Mouse (Mus musculus) liver, embryonic 16.5 days (tissue): ENCODE measurements around the gene Ophn1. TPM values are rescaled to one million over a fixed set of nuclear protein-coding genes. Genes with fewer than 3 reads are reported as not detected.

ENCODE experiments used
- ATAC-seq: fragments of 200-750 bp; cut with Nextera tagmentation; 2 replicates; pipeline ENCODE4 v1.8.0; 2017; ENCODE audit warnings: low read depth, mild to moderate bottlenecking, moderate number of reproducible peaks, moderate library complexity
- H3K27ac ChIP-seq: fragments of 300-500 bp; sonication (generic); 2 replicates; pipeline ENCODE4 v1.5.1; 2014; ENCODE audit warnings: mild to moderate bottlenecking, low read length
- H3K27me3 ChIP-seq: fragments of 300-500 bp; sonication (generic); 2 replicates; pipeline ENCODE4 v1.6.1; 2014; ENCODE audit warnings: low read depth, low read length, mixed read lengths; ENCODE audit not compliant: control insufficient read depth, insufficient read depth
- H3K36me3 ChIP-seq: fragments of 300-500 bp; sonication (generic); 2 replicates; pipeline ENCODE4 v1.6.1; 2014; ENCODE audit warnings: mild to moderate bottlenecking; ENCODE audit not compliant: control insufficient read depth, insufficient read depth
- H3K4me1 ChIP-seq: fragments of 300-500 bp; sonication (generic); 2 replicates; pipeline ENCODE4 v1.6.1; 2014; ENCODE audit warnings: low read depth, low read length, mixed read lengths; ENCODE audit not compliant: control insufficient read depth
- H3K4me2 ChIP-seq: fragments of 300-500 bp; sonication (generic); 2 replicates; pipeline ENCODE4 v1.6.1; 2014; ENCODE audit warnings: low read depth, low read length, mixed read lengths
- H3K4me3 ChIP-seq: fragments of 300-500 bp; sonication (generic); 2 replicates; pipeline ENCODE4 v1.5.1; 2014; ENCODE audit warnings: low read depth, mild to moderate bottlenecking, low read length
- H3K9ac ChIP-seq: fragments of 300-500 bp; sonication (generic); 2 replicates; pipeline ENCODE4 v1.6.1; 2014; ENCODE audit warnings: low read depth, low read length
- H3K9me3 ChIP-seq: fragments of 300-500 bp; sonication (generic); replicated peaks from 2 replicates; pipeline ENCODE4 v1.6.1; 2016; ENCODE audit warnings: low read length; ENCODE audit not compliant: control insufficient read depth
- WGBS: fragments of 180-500 bp; shearing (Covaris S2); extraction: QIAGEN DNeasy Blood & Tissue Kit; methylation state at CpG from one replicate; pipeline ENCODE4 v1.1.7; 2014; ENCODE audit not compliant: insufficient replicate concordance; 5-methylcytosine and 5-hydroxymethylcytosine counted together
- microRNA-seq: library from miRNA; unstranded; fragments of <30 nt; microRNA quantifications from one replicate; pipeline ENCODE4, GENCODE M21; 2016
- polyA plus RNA-seq: library from polyadenylated mRNA; unstranded; fragments of >200 nt; fragmentation: Nextera tagmentation; extraction: Ambion mirVana; gene quantifications from 2 replicates; pipeline ENCODE4 v1.2.1, GENCODE M21; 2015

Ophn1 gene
- polyA plus RNA-seq, 1 experiment from 2014 or later: 2.1 TPM

- Histone ChIP-seq H3K4me1 (no peaks in the 10 kb centered on the region), H3K4me2 (no peak overlapping the region), H3K4me3 (no peak overlapping the region), H3K9ac (no peak overlapping the region), H3K27ac (no peak overlapping the region), H3K36me3 (no peaks in the 10 kb centered on the region), H3K27me3 (no peaks in the 10 kb centered on the region), H3K9me3 (no peaks in the 10 kb centered on the region)
- WGBS: 4% methylated on average over 2 of the region's 2 CpGs
- no peak for ATAC-seq
Observed at GRCm38 (mm10) chrX:98618865-98619264, 272.0 kb downstream of the Ophn1 start.

DNA sequence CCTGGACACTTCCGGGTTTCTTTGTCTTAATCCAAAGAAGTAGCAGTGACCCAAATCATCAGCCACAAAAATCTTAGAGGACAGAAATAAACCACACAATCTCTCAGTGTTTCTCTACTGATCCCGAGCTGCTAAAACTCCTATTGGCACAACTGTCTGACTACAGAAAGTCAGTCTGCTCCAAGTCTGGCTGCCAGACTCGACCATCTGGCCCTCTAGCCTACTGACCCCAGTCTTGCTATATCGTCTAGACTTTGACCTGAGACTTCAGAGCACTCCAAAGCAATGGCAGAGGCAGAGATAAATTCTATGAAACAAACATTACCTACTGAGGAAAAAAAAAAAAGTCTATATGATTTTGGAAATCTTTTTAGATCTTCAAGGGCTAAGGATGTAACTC, 273.4 kb downstream of the Ophn1 start:
- Histone ChIP-seq H3K36me3 (no peaks in the 10 kb centered on the region), H3K9ac (no peak overlapping the region), H3K27me3 (no peaks in the 10 kb centered on the region), H3K9me3 (no peaks in the 10 kb centered on the region), H3K4me2 (no peak overlapping the region), H3K4me1 (no peaks in the 10 kb centered on the region), H3K4me3 (no peak overlapping the region), H3K27ac (no peak overlapping the region)
- no peak for ATAC-seq
- 46% methylated on average over 4 of the region's 4 CpGs for WGBS

DNA sequence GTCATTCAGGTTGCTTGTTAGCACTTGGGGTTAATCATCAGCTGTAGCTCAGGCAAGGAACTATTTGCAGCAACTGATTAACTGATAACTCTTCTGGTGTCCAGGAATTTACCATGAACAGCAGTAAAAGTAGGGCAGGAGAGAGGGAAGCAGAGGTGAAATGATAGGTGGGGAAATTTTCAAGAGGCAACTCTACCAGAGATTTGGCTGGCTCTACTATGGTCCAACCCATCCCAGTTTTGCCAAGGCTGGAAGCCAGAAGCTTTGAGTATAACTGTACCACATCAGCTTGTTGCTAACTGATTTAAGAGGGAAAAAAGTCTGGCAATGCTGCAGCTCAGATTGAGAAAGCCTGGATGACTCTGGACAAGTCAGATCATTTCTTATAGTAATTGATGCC, 316.6 kb downstream of the Ophn1 start:
- Histone ChIP-seq H3K4me2 (no peak overlapping the region), H3K4me1 (no peaks in the 10 kb centered on the region), H3K4me3 (no peak overlapping the region), H3K9ac (no peak overlapping the region), H3K36me3 (no peaks in the 10 kb centered on the region), H3K9me3 (no peaks in the 10 kb centered on the region), H3K27me3 (no peaks in the 10 kb centered on the region), H3K27ac (no peak overlapping the region)
- ATAC-seq: no peak

DNA sequence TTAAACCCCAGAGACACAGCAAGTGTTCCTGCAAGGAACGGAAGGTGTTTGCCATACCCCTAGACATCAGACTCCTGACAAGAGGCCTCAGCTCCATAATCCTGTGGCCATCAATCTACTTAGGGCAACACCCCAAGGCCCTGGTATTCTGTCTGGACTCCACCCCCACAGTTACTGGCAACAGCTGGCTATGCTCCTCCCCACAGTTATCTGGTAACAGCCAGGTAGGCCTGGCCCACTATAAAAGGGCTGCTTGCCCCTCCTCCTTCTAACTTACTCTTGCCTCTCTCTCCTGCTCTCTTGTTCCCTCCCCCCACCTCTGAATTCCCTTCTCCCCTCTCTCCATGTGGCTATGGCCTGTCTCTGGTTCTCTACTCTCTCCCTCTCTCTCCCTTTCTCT, 344.4 kb downstream of the Ophn1 start:
- Histone ChIP-seq H3K4me3 (no peak overlapping the region), H3K36me3 (no peaks in the 10 kb centered on the region), H3K27ac (no peak overlapping the region), H3K4me2 (no peak overlapping the region), H3K9me3 (no peaks in the 10 kb centered on the region), H3K27me3 (no peaks in the 10 kb centered on the region), H3K4me1 (no peaks in the 10 kb centered on the region), H3K9ac (no peak overlapping the region)
- WGBS: 53% methylated on average over 1 of the region's 1 CpGs
- ATAC-seq: no peak

DNA sequence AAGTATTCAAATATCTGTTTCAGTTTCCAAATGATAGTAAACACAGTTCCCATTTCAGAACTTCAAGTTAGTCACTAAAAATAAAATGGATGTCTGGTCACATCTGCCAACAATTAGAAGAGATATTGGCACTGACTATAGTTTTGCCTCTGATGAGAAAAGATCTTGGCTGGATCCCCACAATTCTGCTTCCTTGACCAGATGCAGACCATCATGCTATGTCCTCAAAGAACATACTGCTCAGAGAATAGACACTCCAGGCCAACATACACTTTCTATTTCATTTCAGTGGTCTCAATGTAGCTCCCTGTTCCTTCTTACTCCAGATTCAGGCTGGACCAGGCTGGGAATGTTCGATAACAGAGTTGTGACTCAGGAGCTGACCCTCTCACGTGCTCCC, 375.5 kb downstream of the Ophn1 start:
- WGBS: 51% methylated on average over 2 of the region's 2 CpGs
- no peaks in the 10 kb centered on the region for H3K9me3 ChIP-seq
- no peak overlapping the region for H3K4me2 ChIP-seq

GRCm38 (mm10) chrX:98514359-98514904, 376.4 kb downstream of the Ophn1 start:
- no peaks in the 10 kb centered on the region; the same call in 1 of the 2 replicates for H3K27me3 ChIP-seq
- H3K27ac ChIP-seq: no peak overlapping the region
- WGBS: 38% methylated on average over 3 of the region's 3 CpGs
- H3K9me3 ChIP-seq: no peaks in the 10 kb centered on the region
- no peak overlapping the region for H3K9ac ChIP-seq
- no peak overlapping the region for H3K4me2 ChIP-seq
- ATAC-seq: no peak
- H3K4me3 ChIP-seq: no peak overlapping the region
- no peaks in the 10 kb centered on the region for H3K36me3 ChIP-seq
- H3K4me1 ChIP-seq: no peaks in the 10 kb centered on the region

More for the DNA sequence above, 375.5 kb downstream of the Ophn1 start:
- H3K27me3 ChIP-seq: no peaks in the 10 kb centered on the region; the same call in 1 of the 2 replicates
- ATAC-seq: no peak
- no peaks in the 10 kb centered on the region for H3K36me3 ChIP-seq
- no peak overlapping the region for H3K9ac ChIP-seq
- no peaks in the 10 kb centered on the region for H3K4me1 ChIP-seq
- no peak overlapping the region for H3K4me3 ChIP-seq
- no peak overlapping the region for H3K27ac ChIP-seq

Small RNAs within 50 kb of the gene (microRNA-seq; reads per million reads assigned to microRNA genes)
- gene Gm27554: not detected

Other genes starting within 250 kb of the Ophn1 start
- 13.5 and 14.4 TPM in 2 replicates for gene Yipf6, start 45.3 kb upstream of the Ophn1 start, polyA plus RNA-seq
- 3.5 and 4.0 TPM in 2 replicates for gene Stard8, start 112.2 kb upstream of the Ophn1 start, polyA plus RNA-seq
- gene Efnb1, start 245.1 kb upstream of the Ophn1 start, polyA plus RNA-seq: 3.4 and 4.2 TPM in 2 replicates